Mouse (Mus musculus): ENCODE data around the gene Ppef1.

DNA sequence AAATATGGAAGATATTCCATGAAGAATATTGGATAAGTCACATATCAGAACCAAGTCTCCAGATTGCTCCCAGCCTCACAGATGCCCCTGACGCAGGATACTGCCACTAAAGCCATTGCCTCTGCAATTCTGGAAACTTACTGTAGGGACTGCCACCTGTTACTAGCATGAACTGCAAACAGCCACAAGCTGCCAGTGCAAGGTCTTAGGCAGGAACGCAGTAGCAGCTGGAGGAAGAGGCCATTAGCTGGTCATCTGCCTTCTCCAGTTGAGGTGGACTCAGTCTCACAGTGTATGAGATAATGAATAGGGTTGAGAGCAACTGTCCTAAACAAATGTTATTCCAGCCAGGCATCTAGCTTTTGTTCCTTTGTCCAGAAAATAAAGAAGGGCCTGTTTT lies 137.5 kb downstream of the Ppef1 start:
- TF ChIP-seq MAZ (IDR thresholded peaks at IDR 0.05; ENCODE audit: low read depth, low read length) (no peak), CHD1 (IDR thresholded peaks at IDR 0.05; ENCODE audit: low read depth, low read length) (no peak), GABPA (IDR thresholded peaks at IDR 0.05; ENCODE audit: low read depth, low read length) (no peak), MAX (IDR thresholded peaks at IDR 0.05; ENCODE audit: low read length) (no peak), GATA1 (IDR thresholded peaks at IDR 0.05; ENCODE audit: low read depth, low read length) (no peak), CTCF (IDR thresholded peaks at IDR 0.05 in 2 of 3, conservative IDR thresholded peaks at IDR 0.05 in 1 of 3; ENCODE audit: control insufficient read depth in 1 of 3, insufficient read depth in 1 of 3, low read depth in 2 of 3, low read length in 3 of 3, poor library complexity in 1 of 3, severe bottlenecking in 1 of 3) (no peak), ELF1 (IDR thresholded peaks at IDR 0.05; ENCODE audit: low read depth, low read length) (no peak)

Data from MEL (cell line).